Mouse (Mus musculus): ENCODE measurements around the gene Rab43. TPM values are rescaled to one million over a fixed set of nuclear protein-coding genes. Genes with fewer than 3 reads are reported as not detected.

Rab43 gene
- polyA plus RNA-seq, 1 experiment from 2014 or later = 9.7 TPM

GRCm38 (mm10) chr6:87779174-87780165, 32.5 kb downstream of the Rab43 start:
- ATAC-seq = no peak
- Histone ChIP-seq H3K27me3 (ENCODE audit: control insufficient read depth, insufficient read depth, low read depth, low read length) (no peaks in the 10 kb centered on the region), H3K9ac (ENCODE audit: low read depth, low read length) (no peak overlapping the region), H3K4me3 (ENCODE audit: low read depth, low read length) (no peak overlapping the region), H3K9me3 (replicated peaks; ENCODE audit: control insufficient read depth, low read length, poor library complexity, severe bottlenecking) (no peaks in the 10 kb centered on the region), H3K36me3 (ENCODE audit: control insufficient read depth, insufficient read depth, low read length) (no peaks in the 10 kb centered on the region), H3K4me2 (ENCODE audit: low read length) (no peak overlapping the region), H3K27ac (ENCODE audit: low read length) (no peak overlapping the region), H3K4me1 (ENCODE audit: control insufficient read depth, insufficient read depth, low read length) (no peaks in the 10 kb centered on the region)
- 89% methylated on average over 11 of the region's 11 CpGs for WGBS

- no peak for ATAC-seq
- no peaks in the 10 kb centered on the region for H3K4me1 ChIP-seq (ENCODE audit: control insufficient read depth, insufficient read depth, low read length)
- no peak overlapping the region for H3K4me3 ChIP-seq (ENCODE audit: low read depth, low read length)
- no peaks in the 10 kb centered on the region for H3K36me3 ChIP-seq (ENCODE audit: control insufficient read depth, insufficient read depth, low read length)
- WGBS = 77% methylated on average over 11 of the region's 11 CpGs
- no peak overlapping the region for H3K27ac ChIP-seq (ENCODE audit: low read length)
- H3K9me3 ChIP-seq (replicated peaks; ENCODE audit: control insufficient read depth, low read length, poor library complexity, severe bottlenecking) = no peaks in the 10 kb centered on the region
- H3K9ac ChIP-seq (ENCODE audit: low read depth, low read length) = no peak overlapping the region
- no peak overlapping the region for H3K4me2 ChIP-seq (ENCODE audit: low read length)
- H3K27me3 ChIP-seq (ENCODE audit: control insufficient read depth, insufficient read depth, low read depth, low read length) = no peaks in the 10 kb centered on the region
Observed at GRCm38 (mm10) chr6:87778294-87779173, 33.4 kb downstream of the Rab43 start.

- no peaks in the 10 kb centered on the region for H3K27me3 ChIP-seq (ENCODE audit: control insufficient read depth, insufficient read depth, low read depth, low read length)
- 79% methylated on average over 2 of the region's 2 CpGs for WGBS
- ATAC-seq = no peak
- no peak within 1 kb of the TSS for H3K27ac ChIP-seq (ENCODE audit: low read length)
- no peak within 1 kb of the TSS for H3K4me2 ChIP-seq (ENCODE audit: low read length)
- no peaks in the 10 kb centered on the region for H3K9me3 ChIP-seq (replicated peaks; ENCODE audit: control insufficient read depth, low read length, poor library complexity, severe bottlenecking)
- no peaks in the 10 kb centered on the region for H3K36me3 ChIP-seq (ENCODE audit: control insufficient read depth, insufficient read depth, low read length)
- no peak within 1 kb of the TSS for H3K9ac ChIP-seq (ENCODE audit: low read depth, low read length)
- H3K4me3 ChIP-seq (ENCODE audit: low read depth, low read length) = no peak within 1 kb of the TSS
- H3K4me1 ChIP-seq (ENCODE audit: control insufficient read depth, insufficient read depth, low read length) = no peaks in the 10 kb centered on the region
Observed at GRCm38 (mm10) chr6:87777842-87778241, 34.1 kb downstream of the Rab43 start, which contains the start of gene Gp9. Gene Gp9, plus strand, starts transcription at chr6:87778072.

GRCm38 (mm10) chr6:87776663-87777062, 35.3 kb downstream of the Rab43 start:
- 83% methylated on average over 1 of the region's 1 CpGs for WGBS
- ATAC-seq = no peak
- Histone ChIP-seq H3K4me3 (ENCODE audit: low read depth, low read length) (no peak overlapping the region), H3K4me1 (ENCODE audit: control insufficient read depth, insufficient read depth, low read length) (no peaks in the 10 kb centered on the region), H3K27me3 (ENCODE audit: control insufficient read depth, insufficient read depth, low read depth, low read length) (no peaks in the 10 kb centered on the region), H3K4me2 (ENCODE audit: low read length) (no peak overlapping the region), H3K9ac (ENCODE audit: low read depth, low read length) (no peak overlapping the region), H3K27ac (ENCODE audit: low read length) (no peak overlapping the region), H3K36me3 (ENCODE audit: control insufficient read depth, insufficient read depth, low read length) (no peaks in the 10 kb centered on the region), H3K9me3 (replicated peaks; ENCODE audit: control insufficient read depth, low read length, poor library complexity, severe bottlenecking) (no peaks in the 10 kb centered on the region)

- Histone ChIP-seq H3K9me3 (replicated peaks; ENCODE audit: control insufficient read depth, low read length, poor library complexity, severe bottlenecking) (no peaks in the 10 kb centered on the region), H3K4me3 (ENCODE audit: low read depth, low read length) (no peak overlapping the region), H3K4me1 (ENCODE audit: control insufficient read depth, insufficient read depth, low read length) (no peaks in the 10 kb centered on the region), H3K27ac (ENCODE audit: low read length) (no peak overlapping the region), H3K36me3 (ENCODE audit: control insufficient read depth, insufficient read depth, low read length) (no peaks in the 10 kb centered on the region), H3K9ac (ENCODE audit: low read depth, low read length) (no peak overlapping the region), H3K4me2 (ENCODE audit: low read length) (no peak overlapping the region), H3K27me3 (ENCODE audit: control insufficient read depth, insufficient read depth, low read depth, low read length) (no peaks in the 10 kb centered on the region)
- 74% methylated on average over 3 of the region's 3 CpGs for WGBS
- ATAC-seq = no peak
Observed at GRCm38 (mm10) chr6:87775588-87776245, 36.2 kb downstream of the Rab43 start.

GRCm38 (mm10) chr6:87774909-87775308, 37.1 kb downstream of the Rab43 start:
- ATAC-seq = no peak
- no peaks in the 10 kb centered on the region for H3K27me3 ChIP-seq (ENCODE audit: control insufficient read depth, insufficient read depth, low read depth, low read length)
- H3K4me3 ChIP-seq (ENCODE audit: low read depth, low read length) = no peak overlapping the region
- H3K36me3 ChIP-seq (ENCODE audit: control insufficient read depth, insufficient read depth, low read length) = no peaks in the 10 kb centered on the region
- H3K4me2 ChIP-seq (ENCODE audit: low read length) = no peak overlapping the region
- no peaks in the 10 kb centered on the region for H3K4me1 ChIP-seq (ENCODE audit: control insufficient read depth, insufficient read depth, low read length)
- 87% methylated on average over 9 of the region's 9 CpGs for WGBS
- no peak overlapping the region for H3K9ac ChIP-seq (ENCODE audit: low read depth, low read length)
- no peaks in the 10 kb centered on the region for H3K9me3 ChIP-seq (replicated peaks; ENCODE audit: control insufficient read depth, low read length, poor library complexity, severe bottlenecking)
- H3K27ac ChIP-seq (ENCODE audit: low read length) = no peak overlapping the region

GRCm38 (mm10) chr6:87774466-87774865, 37.5 kb downstream of the Rab43 start:
- Histone ChIP-seq H3K4me2 (ENCODE audit: low read length) (no peak overlapping the region), H3K9ac (ENCODE audit: low read depth, low read length) (no peak overlapping the region), H3K4me1 (ENCODE audit: control insufficient read depth, insufficient read depth, low read length) (no peaks in the 10 kb centered on the region), H3K36me3 (ENCODE audit: control insufficient read depth, insufficient read depth, low read length) (no peaks in the 10 kb centered on the region), H3K4me3 (ENCODE audit: low read depth, low read length) (no peak overlapping the region), H3K9me3 (replicated peaks; ENCODE audit: control insufficient read depth, low read length, poor library complexity, severe bottlenecking) (no peaks in the 10 kb centered on the region), H3K27me3 (ENCODE audit: control insufficient read depth, insufficient read depth, low read depth, low read length) (no peaks in the 10 kb centered on the region), H3K27ac (ENCODE audit: low read length) (no peak overlapping the region)
- WGBS = 34% methylated on average over 1 of the region's 1 CpGs
- ATAC-seq = no peak

GRCm38 (mm10) chr6:87770626-87771025, 41.3 kb downstream of the Rab43 start:
- Histone ChIP-seq H3K9me3 (replicated peaks; ENCODE audit: control insufficient read depth, low read length, poor library complexity, severe bottlenecking) (peaks cover 2% of the 10 kb centered on the region; the same call in 1 of the 2 replicates), H3K4me2 (ENCODE audit: low read length) (no peak overlapping the region), H3K9ac (ENCODE audit: low read depth, low read length) (no peak overlapping the region), H3K4me1 (ENCODE audit: control insufficient read depth, insufficient read depth, low read length) (no peaks in the 10 kb centered on the region), H3K27ac (ENCODE audit: low read length) (no peak overlapping the region), H3K36me3 (ENCODE audit: control insufficient read depth, insufficient read depth, low read length) (no peaks in the 10 kb centered on the region), H3K4me3 (ENCODE audit: low read depth, low read length) (no peak overlapping the region), H3K27me3 (ENCODE audit: control insufficient read depth, insufficient read depth, low read depth, low read length) (no peaks in the 10 kb centered on the region)
- WGBS = 56% methylated on average over 8 of the region's 8 CpGs
- ATAC-seq = no peak

Data from midbrain, embryonic 16.5 days (tissue).